Mouse (Mus musculus) gonadal fat pad, adult 2 months (tissue): ENCODE results near the gene Tspan18. TPM values are rescaled to one million over a fixed set of nuclear protein-coding genes. Genes with fewer than 3 reads are reported as not detected.

Experiments used
- DNase-seq: peaks from one replicate; pipeline ENCODE4 v3.0.0-alpha.2; 2012; ENCODE audit warnings: low read depth
- polyA plus RNA-seq: library from polyadenylated mRNA; depleted of rRNA; stranded (reverse); fragments of >200 nt; gene quantifications from 2 replicates; pipeline ENCODE4 v1.2.3, GENCODE M21; 2012; rRNA removed

Gene Tspan18
- 22.0 and 22.8 TPM in 2 replicates for polyA plus RNA-seq

DNA sequence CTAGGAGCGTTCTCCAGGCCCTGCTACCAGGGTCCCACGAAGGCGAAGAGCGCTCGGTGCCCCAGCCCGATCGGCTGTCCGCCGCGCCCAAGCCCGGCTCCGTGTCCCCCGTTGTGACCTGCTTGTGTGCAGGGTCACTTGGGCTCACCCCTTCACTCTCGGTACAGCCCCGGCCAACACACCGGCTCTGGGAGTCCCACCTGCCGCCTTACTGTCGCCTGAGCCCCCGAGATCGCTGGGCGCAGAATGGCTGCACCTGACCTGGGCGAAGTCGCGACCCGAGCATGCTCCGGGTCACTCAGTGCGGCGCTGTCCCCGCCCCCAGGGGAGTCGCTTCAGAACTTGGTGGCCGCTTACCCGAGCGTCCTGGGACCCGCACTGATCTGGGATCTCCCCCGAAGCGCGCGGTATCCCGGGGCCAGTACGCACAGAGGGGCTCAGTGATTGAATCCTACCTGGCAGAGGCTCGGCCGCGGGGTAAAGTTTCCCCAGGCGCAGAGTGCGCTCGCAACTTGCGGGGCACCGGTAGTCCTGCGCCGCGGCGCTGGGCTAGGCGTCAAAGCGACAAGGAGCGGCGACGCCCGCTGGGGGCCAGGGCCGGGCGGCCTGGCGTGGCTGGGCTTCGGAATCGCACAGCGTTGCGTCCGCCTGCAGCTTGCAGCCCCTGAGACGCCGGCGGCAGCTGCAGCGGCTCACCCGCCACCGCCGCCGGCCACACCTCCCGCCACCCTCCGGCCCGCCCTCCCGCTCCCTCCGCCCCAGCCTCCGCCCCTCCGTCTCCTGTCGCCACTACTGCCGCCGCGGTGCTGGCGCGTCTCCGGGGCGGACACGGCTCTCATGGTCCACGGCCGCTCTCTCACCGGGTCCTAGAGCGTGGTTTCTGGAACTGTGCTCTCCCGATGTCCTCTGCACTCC, at the start of gene Tspan18:
Gene Tspan18, minus strand, starts transcription at position 689 of the 915 bp plus-strand sequence.
- no peak for DNase-seq

DNA sequence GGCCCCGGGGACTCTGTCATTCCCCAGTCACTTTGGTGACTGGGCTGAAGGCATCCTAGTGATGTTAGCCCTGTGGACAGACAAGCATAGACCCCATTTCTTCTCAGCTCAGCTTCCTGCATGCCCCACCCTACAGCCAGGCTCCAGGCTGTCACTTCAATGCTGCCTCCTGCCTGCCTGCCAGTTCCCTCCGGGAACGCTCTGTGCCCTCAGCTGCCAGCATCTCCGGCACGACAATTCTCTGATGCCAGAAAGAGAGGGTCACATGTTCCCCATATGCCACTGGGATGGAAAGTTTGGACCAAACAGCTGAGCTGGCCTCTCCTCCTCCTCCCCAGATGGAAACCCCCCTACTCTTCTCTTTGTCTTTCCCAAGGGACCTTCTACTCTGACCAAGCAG, 49.5 kb upstream of the Tspan18 start:
- DNase-seq: no peak

DNA sequence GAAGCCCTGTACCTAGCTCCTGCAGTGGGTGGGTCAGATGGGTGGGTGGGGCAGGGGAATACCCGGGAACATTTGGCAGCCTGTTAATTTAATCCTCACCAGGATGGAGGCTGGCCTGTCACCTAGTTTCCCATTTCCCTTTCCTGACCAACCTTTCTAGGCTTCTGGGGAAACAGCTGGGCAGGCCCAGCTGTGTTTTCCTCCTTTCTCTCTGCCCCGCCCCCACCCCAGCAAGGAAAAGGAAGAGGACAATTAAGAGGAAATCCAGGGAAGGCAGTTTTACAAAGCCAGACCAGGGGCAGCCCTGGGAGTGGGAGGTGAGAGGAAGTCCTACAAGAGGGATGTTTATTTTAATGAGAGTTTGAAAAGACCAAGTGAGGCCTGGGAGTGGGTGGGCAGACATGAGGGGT, 46.4 kb upstream of the Tspan18 start:
- no peak for DNase-seq

GRCm38 (mm10) chr2:93377797-93378196, 43.5 kb upstream of the Tspan18 start:
- no peak for DNase-seq

GRCm38 (mm10) chr2:93377157-93377556, 42.9 kb upstream of the Tspan18 start:
- DNase-seq: no peak

DNA sequence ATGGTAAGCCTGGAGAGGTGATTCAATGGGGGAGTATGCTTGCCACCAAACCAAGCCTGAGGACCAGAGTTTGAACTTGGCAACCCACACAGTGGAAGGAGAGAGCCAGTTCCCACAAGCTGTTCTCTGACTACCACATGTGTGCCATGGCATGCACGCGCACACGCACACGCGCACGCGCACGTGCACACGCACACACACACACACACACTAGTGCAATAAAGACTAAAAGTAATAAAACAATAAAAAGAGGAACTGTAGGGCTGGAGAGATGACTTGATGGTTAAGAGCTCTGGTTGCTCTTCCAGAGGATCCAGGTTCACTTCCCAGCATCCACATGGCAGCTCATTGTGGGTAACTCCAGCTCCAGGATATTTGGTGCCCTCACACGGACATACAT, 38.6 kb upstream of the Tspan18 start:
- no peak for DNase-seq

- no peak for DNase-seq
These were observed 37.8 kb upstream of the Tspan18 start for GRCm38 (mm10) chr2:93372097-93372571.

GRCm38 (mm10) chr2:93368954-93369353, 34.6 kb upstream of the Tspan18 start:
- no peak for DNase-seq

DNA sequence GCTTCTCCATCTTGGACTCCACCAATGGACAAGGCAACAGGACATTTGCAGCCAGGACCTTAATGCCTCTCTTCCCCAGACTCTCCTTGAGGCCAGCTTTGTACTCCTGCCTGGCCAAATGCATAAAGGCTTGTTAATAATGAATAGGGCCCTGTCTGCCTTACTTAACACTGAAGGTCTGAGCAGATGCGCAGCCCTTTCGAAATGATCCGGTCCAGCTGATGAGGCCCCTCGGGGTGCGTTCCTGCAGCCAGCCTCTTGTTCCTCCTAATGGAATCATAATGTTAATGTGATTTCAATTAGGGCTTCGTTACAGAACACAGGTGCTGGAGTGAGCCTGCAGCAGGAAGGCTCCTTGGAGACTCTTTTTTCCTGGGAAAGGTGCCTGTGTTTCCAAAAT, 33.7 kb upstream of the Tspan18 start:
- no peak for DNase-seq

- no peak for DNase-seq
These were observed 31.1 kb upstream of the Tspan18 start for GRCm38 (mm10) chr2:93365411-93365810.

DNA sequence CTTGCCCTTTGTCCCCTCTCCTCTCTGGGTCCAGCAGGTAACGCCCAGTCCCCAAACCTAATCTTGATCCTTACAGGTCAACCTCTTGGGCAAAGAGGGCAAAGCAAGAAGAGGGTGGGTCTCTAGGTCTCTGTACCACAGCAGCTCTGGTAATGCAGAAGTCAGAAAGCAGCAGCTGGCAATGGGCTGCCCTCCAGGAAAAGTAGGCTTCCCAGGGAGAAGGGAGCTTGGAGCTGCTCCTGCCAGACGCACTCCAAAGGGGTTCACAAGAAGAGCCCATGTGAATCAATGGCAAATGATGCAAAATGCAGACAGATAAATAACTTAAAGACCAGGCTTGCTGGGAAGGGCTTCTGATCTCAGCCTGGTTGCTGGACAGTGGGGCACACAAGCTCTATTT, 30.6 kb upstream of the Tspan18 start:
- DNase-seq: no peak

GRCm38 (mm10) chr2:93361454-93361853, 27.1 kb upstream of the Tspan18 start:
- DNase-seq: no peak

GRCm38 (mm10) chr2:93360310-93360709, 26.0 kb upstream of the Tspan18 start:
- DNase-seq: no peak

DNA sequence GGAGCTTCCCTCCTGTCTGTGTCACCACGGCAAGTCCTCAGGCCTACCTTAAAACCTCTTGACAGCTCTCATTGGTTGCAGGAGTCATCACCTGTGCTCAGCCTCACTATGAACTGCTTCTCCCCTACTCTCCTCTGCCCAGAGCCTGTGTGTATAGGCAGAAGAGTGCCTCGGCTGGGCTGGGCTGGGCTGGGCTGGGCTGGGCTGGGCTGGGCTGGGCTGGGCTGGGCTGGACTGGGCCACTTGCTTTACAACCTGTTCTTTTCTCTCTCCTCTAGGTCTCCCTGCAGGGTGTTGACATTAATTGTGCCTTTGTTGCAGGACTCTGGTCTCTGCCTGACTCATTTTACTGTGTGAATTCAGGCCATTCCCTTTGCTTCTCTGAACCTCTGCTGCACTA, 23.1 kb upstream of the Tspan18 start:
- DNase-seq: no peak

DNA sequence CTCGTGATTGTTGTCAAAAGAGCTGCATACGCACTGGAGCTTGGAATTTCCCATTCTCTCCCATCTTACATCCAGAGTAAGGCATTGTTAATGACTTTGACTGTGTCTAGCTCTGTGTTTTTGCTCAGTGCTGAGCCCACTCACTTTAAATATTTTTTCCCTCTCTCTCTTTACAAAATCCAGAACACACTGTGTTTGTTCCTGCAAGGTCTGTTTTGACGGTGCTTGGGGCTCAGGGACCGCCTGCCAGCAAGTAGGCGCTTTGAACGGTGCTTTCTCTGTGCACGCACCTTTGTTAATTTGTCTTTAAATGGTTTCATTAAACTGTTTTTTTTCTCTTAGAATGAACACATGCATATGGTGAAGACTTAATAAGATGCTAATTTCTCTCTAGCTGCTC, 21.5 kb upstream of the Tspan18 start:
- no peak for DNase-seq

DNA sequence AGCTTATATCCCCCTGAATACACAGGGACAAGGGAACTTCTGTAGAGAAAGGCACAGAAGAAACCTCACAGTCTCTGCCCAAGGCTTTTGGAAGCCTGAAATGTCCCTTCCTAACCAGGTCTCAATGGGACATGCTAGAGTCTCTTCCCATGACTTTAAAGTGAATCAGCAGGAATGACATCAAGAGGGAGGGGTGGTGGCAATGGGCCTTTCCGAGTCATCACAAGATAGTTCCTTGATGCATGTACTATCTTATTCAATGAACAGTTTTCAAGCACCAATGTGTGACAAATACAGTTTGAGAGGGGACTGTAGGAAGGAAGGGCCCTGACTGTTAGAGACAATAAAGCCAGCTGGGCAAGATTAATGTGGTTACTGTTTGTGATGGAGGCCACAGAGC, 20.3 kb upstream of the Tspan18 start:
- no peak for DNase-seq

- no peak for DNase-seq
These were observed 19.4 kb upstream of the Tspan18 start for GRCm38 (mm10) chr2:93353725-93354124.

- DNase-seq: no peak
These were observed 18.8 kb upstream of the Tspan18 start for GRCm38 (mm10) chr2:93352915-93353685.

DNA sequence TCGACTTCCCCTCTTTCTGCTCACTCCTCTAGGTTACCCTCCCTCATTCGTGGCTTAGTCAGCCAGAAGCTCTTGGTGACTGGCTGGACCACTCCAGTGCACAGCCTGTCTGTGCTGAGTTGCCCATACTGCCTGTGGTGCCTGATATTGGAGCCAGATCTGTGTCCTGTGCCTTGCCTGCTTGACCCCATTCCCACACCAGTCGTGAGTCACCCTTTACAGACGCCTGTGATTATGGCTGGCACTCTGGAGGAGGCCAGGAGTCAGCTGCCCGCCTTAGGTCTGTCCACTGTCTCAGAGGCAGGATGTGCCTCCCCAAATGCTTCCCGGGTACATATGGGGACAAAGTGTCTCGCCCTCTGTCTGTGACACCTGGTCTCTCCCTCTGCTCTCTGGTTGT, 17.0 kb upstream of the Tspan18 start:
- DNase-seq: no peak

GRCm38 (mm10) chr2:93347018-93347417, 12.7 kb upstream of the Tspan18 start:
- no peak for DNase-seq

GRCm38 (mm10) chr2:93346609-93347008, 12.3 kb upstream of the Tspan18 start:
- DNase-seq: no peak

GRCm38 (mm10) chr2:93345663-93346268, 11.5 kb upstream of the Tspan18 start:
- DNase-seq: no peak
